Mouse (Mus musculus) G1E (cell line): ENCODE data around the gene Slc35f1. TPM values are rescaled to one million over a fixed set of nuclear protein-coding genes. Genes with fewer than 3 reads are reported as not detected.

Experiments used
- ATAC-seq: 2 replicates; pipeline ENCODE4 v1.8.0; 2016; ENCODE audit warnings: mild to moderate bottlenecking; ENCODE audit not compliant: insufficient number of reproducible peaks, poor library complexity, low FRiP score, severe bottlenecking; ENCODE audit errors: extremely low read depth
- DNase-seq: peaks from one replicate; pipeline ENCODE4 v3.0.0; 2012; ENCODE audit warnings: low spot score
- H3K27me3 ChIP-seq: 2 replicates; pipeline ENCODE4 v1.6.1; 2012; ENCODE audit warnings: mild to moderate bottlenecking, low read length, inconsistent platforms; ENCODE audit not compliant: insufficient read depth
- H3K36me3 ChIP-seq: replicated peaks from 2 replicates; pipeline ENCODE3; 2012; ENCODE audit warnings: mild to moderate bottlenecking, inconsistent platforms
- H3K4me1 ChIP-seq: 2 replicates; pipeline ENCODE4 v1.6.1; 2012; ENCODE audit warnings: low read depth, low read length, inconsistent platforms, mixed read lengths; ENCODE audit not compliant: insufficient read depth
- H3K4me3 ChIP-seq: 2 replicates; pipeline ENCODE4 v1.5.1; 2012; ENCODE audit warnings: low read depth, mild to moderate bottlenecking, inconsistent platforms, low read length, moderate library complexity, mixed read lengths
- H3K9me3 ChIP-seq: replicated peaks from 2 replicates; pipeline ENCODE4 v1.6.1; 2012; ENCODE audit warnings: inconsistent platforms
- CTCF ChIP-seq: IDR thresholded peaks from 2 replicates; pipeline ENCODE4 v1.5.1; 2012; ENCODE audit warnings: low read depth, low read length, inconsistent platforms, mixed read lengths
- GATA1 ChIP-seq: IDR thresholded peaks from 2 replicates; pipeline ENCODE4 v1.6.1; 2012; ENCODE audit warnings: borderline replicate concordance, low read length, inconsistent platforms, mixed read lengths
- GATA2 ChIP-seq: IDR thresholded peaks from 2 replicates; pipeline ENCODE4 v1.6.1; 2012; ENCODE audit warnings: low read depth, low read length, inconsistent platforms, borderline replicate concordance
- POLR2AphosphoS5 ChIP-seq: IDR thresholded peaks from 2 replicates; pipeline ENCODE4 v1.6.1; 2012; ENCODE audit warnings: low read depth, low read length, inconsistent platforms; ENCODE audit not compliant: insufficient replicate concordance
- TAL1 ChIP-seq: conservative IDR thresholded peaks from 2 replicates; pipeline ENCODE4 v1.6.1; 2012; ENCODE audit warnings: low read depth, low read length, inconsistent platforms, mixed read lengths
- polyA plus RNA-seq: library from polyadenylated mRNA; stranded (reverse); fragments of >175 nt; gene quantifications from 2 replicates; pipeline ENCODE4 v1.2.3, GENCODE M21; 2012
- total RNA-seq, 2 experiments: library from RNA; stranded (forward) in 1 of 2; stranded (reverse) in 1 of 2; fragments of 200-1000 nt in 1 of 2; fragments of >200 nt in 1 of 2; fragmentation: Nextera tagmentation in 1 of 2; gene quantifications; 2 replicates each; pipeline ENCODE4 v1.2.3; 2014 to 2017

Gene Slc35f1
- total and polyA plus RNA-seq, 3 experiments, result not detected

GRCm38 (mm10) chr10:52712166-52712565 lies 21.8 kb downstream of the Slc35f1 start:
- Histone ChIP-seq H3K9me3 (no peaks in the 10 kb centered on the region), H3K4me1 (no peaks in the 10 kb centered on the region)
- TF ChIP-seq GATA1 (no peak), POLR2AphosphoS5 (no peak), TAL1 (no peak), CTCF (no peak), GATA2 (no peak)

GRCm38 (mm10) chr10:52714557-52714956 lies 24.2 kb downstream of the Slc35f1 start:
- Histone ChIP-seq H3K4me1 (no peaks in the 10 kb centered on the region), H3K36me3 (no peaks in the 10 kb centered on the region), H3K27me3 (no peaks in the 10 kb centered on the region), H3K9me3 (no peaks in the 10 kb centered on the region), H3K4me3 (no peak overlapping the region)
- TF ChIP-seq POLR2AphosphoS5, result no peak
- TF ChIP-seq GATA2, result no peak
- no peak for TF ChIP-seq GATA1
- TF ChIP-seq CTCF, result no peak
- no peak for TF ChIP-seq TAL1
- ATAC-seq, result no peak
- no peak for DNase-seq

More at GRCm38 (mm10) chr10:52712166-52712565, 21.8 kb downstream of the Slc35f1 start:
- Histone ChIP-seq H3K36me3 (no peaks in the 10 kb centered on the region), H3K4me3 (no peak overlapping the region), H3K27me3 (no peaks in the 10 kb centered on the region)
- DNase-seq (no peak), ATAC-seq (no peak)

GRCm38 (mm10) chr10:52715146-52715545 lies 24.8 kb downstream of the Slc35f1 start:
- H3K36me3 ChIP-seq, result no peaks in the 10 kb centered on the region
- TF ChIP-seq TAL1, result no peak
- TF ChIP-seq GATA2, result no peak
- no peak for TF ChIP-seq GATA1
- no peak for TF ChIP-seq CTCF
- no peak for TF ChIP-seq POLR2AphosphoS5
- ATAC-seq, result no peak

GRCm38 (mm10) chr10:52718199-52718917 lies 28.0 kb downstream of the Slc35f1 start:
- Histone ChIP-seq H3K36me3 (no peaks in the 10 kb centered on the region), H3K4me1 (no peaks in the 10 kb centered on the region), H3K27me3 (no peaks in the 10 kb centered on the region), H3K4me3 (no peak overlapping the region), H3K9me3 (no peaks in the 10 kb centered on the region)
- DNase-seq (no peak), ATAC-seq (no peak)
- TF ChIP-seq GATA2 (no peak), POLR2AphosphoS5 (no peak), CTCF (no peak), TAL1 (no peak), GATA1 (no peak)

More at GRCm38 (mm10) chr10:52715146-52715545, 24.8 kb downstream of the Slc35f1 start:
- Histone ChIP-seq H3K27me3 (no peaks in the 10 kb centered on the region), H3K4me3 (no peak overlapping the region), H3K9me3 (no peaks in the 10 kb centered on the region), H3K4me1 (no peaks in the 10 kb centered on the region)
- DNase-seq, result no peak

- no peak overlapping the region for H3K4me3 ChIP-seq
- H3K36me3 ChIP-seq, result no peaks in the 10 kb centered on the region
- H3K4me1 ChIP-seq, result no peaks in the 10 kb centered on the region
- no peaks in the 10 kb centered on the region for H3K27me3 ChIP-seq
- no peaks in the 10 kb centered on the region for H3K9me3 ChIP-seq
- DNase-seq (no peak), ATAC-seq (no peak)
- no peak for TF ChIP-seq TAL1
- TF ChIP-seq GATA2, result no peak
- no peak for TF ChIP-seq POLR2AphosphoS5
- TF ChIP-seq GATA1, result no peak
- TF ChIP-seq CTCF, result no peak
Measured at GRCm38 (mm10) chr10:52726674-52727073, 36.3 kb downstream of the Slc35f1 start.

- Histone ChIP-seq H3K4me1 (no peaks in the 10 kb centered on the region), H3K4me3 (no peak overlapping the region), H3K9me3 (no peaks in the 10 kb centered on the region), H3K27me3 (no peaks in the 10 kb centered on the region), H3K36me3 (no peaks in the 10 kb centered on the region)
- no peak for DNase-seq
- TF ChIP-seq GATA1 (no peak), POLR2AphosphoS5 (no peak), GATA2 (no peak), TAL1 (no peak)
- ATAC-seq, result no peak
Measured at GRCm38 (mm10) chr10:52742671-52743379, 52.5 kb downstream of the Slc35f1 start.

GRCm38 (mm10) chr10:52743831-52744230 lies 53.5 kb downstream of the Slc35f1 start:
- no peaks in the 10 kb centered on the region for H3K4me1 ChIP-seq
- no peaks in the 10 kb centered on the region for H3K9me3 ChIP-seq
- ATAC-seq, result no peak

More at GRCm38 (mm10) chr10:52743831-52744230, 53.5 kb downstream of the Slc35f1 start:
- Histone ChIP-seq H3K36me3 (no peaks in the 10 kb centered on the region), H3K4me3 (no peak overlapping the region), H3K27me3 (no peaks in the 10 kb centered on the region)
- TF ChIP-seq GATA1 (no peak), GATA2 (no peak), POLR2AphosphoS5 (no peak), TAL1 (no peak), CTCF (no peak)
- DNase-seq, result no peak
